Mouse (Mus musculus): ENCODE results near the gene Fcgrt. TPM values are rescaled to one million over a fixed set of nuclear protein-coding genes. Genes with fewer than 3 reads are reported as not detected.

Gene Fcgrt
- total RNA-seq, 4 experiments from 2014 or later: 105 to 151 (median 125) TPM

- peak; percentile 98 for DNase-seq
Observed at GRCm38 (mm10) chr7:45053931-45054510, 49.6 kb downstream of the Fcgrt start.

GRCm38 (mm10) chr7:45053117-45053930, 50.3 kb downstream of the Fcgrt start:
- DNase-seq: peak; percentile 75

- no peak for DNase-seq
Observed at GRCm38 (mm10) chr7:45052862-45053116, 50.9 kb downstream of the Fcgrt start, which contains the start of gene Prr12. TSS of gene Prr12 (minus strand) at chr7:45052881.

- DNase-seq: no peak
Observed at GRCm38 (mm10) chr7:45052181-45052861, 51.3 kb downstream of the Fcgrt start.

GRCm38 (mm10) chr7:45051601-45051974, 52.1 kb downstream of the Fcgrt start:
- no peak for DNase-seq

GRCm38 (mm10) chr7:45050945-45051600, 52.6 kb downstream of the Fcgrt start:
- peak; percentile 80 for DNase-seq

GRCm38 (mm10) chr7:45048923-45049657, 54.6 kb downstream of the Fcgrt start:
- no peak for DNase-seq

GRCm38 (mm10) chr7:45048001-45048890, 55.4 kb downstream of the Fcgrt start:
- no peak for DNase-seq

GRCm38 (mm10) chr7:45047491-45047890, 56.2 kb downstream of the Fcgrt start:
- DNase-seq: no peak

GRCm38 (mm10) chr7:45046853-45047350, 56.7 kb downstream of the Fcgrt start:
- DNase-seq: no peak

- no peak for DNase-seq
Observed at GRCm38 (mm10) chr7:45045741-45046140, 57.9 kb downstream of the Fcgrt start.

- DNase-seq: no peak
Observed at GRCm38 (mm10) chr7:45043307-45043706, 60.3 kb downstream of the Fcgrt start.

Small RNA genes lying within 50 kb of the gene (microRNA-seq; reads per million reads assigned to microRNA genes)
- gene Mir150: 192 to 499 reads per million in 2 experiments
- 12.4 to 33.3 reads per million in 2 experiments for gene Mir5121

Other genes starting within 250 kb of the Fcgrt start
- gene Pnkp, start 246.7 kb downstream of the Fcgrt start, total RNA-seq (2022): 10 to 100 TPM; 46.6 to 56.6 (median 53.6) TPM
- 100 to 1,000 TPM; 273 to 304 (median 292) TPM for gene Ptov1, start 234.1 kb downstream of the Fcgrt start, total RNA-seq (2022)
- gene Med25, start 211.1 kb downstream of the Fcgrt start, total RNA-seq (2022): 100 to 1,000 TPM in 2 of 4 experiments, 10 to 100 TPM in 2; 85.0 to 118 (median 96.5) TPM
- 10 to 100 TPM; 27.2 to 46.8 (median 38.4) TPM for gene Fuz, start 207.8 kb downstream of the Fcgrt start, total RNA-seq (2022)
- gene Ap2a1, start 174.4 kb downstream of the Fcgrt start, total RNA-seq (2022): 100 to 1,000 TPM in 3 of 4 experiments, 10 to 100 TPM in 1; 99.8 to 139 (median 118) TPM
- gene Tsks, start 160.6 kb downstream of the Fcgrt start, total RNA-seq (2022): not detected
- gene Cpt1c, start 129.0 kb downstream of the Fcgrt start, total RNA-seq (2022): 10 to 100 TPM; 13.7 to 28.4 (median 20.4) TPM
- 100 to 1,000 TPM; 221 to 296 (median 243) TPM for gene Prmt1, start 117.3 kb downstream of the Fcgrt start, total RNA-seq (2022)
- gene Irf3, start 106.2 kb downstream of the Fcgrt start, total RNA-seq (2022): 100 to 1,000 TPM; 118 to 180 (median 144) TPM
- gene Bcl2l12, start 105.1 kb downstream of the Fcgrt start, total RNA-seq (2022): 10 to 100 TPM; 15.9 to 34.1 (median 22.1) TPM
- gene Scaf1, start 87.5 kb downstream of the Fcgrt start, total RNA-seq (2022): 100 to 1,000 TPM in 2 of 4 experiments, 10 to 100 TPM in 2; 88.5 to 120 (median 101) TPM
- gene Rras, start 85.9 kb downstream of the Fcgrt start, total RNA-seq (2022): 100 to 1,000 TPM in 3 of 4 experiments, 10 to 100 TPM in 1; 89.6 to 138 (median 129) TPM
- gene Prr12, start 51.0 kb downstream of the Fcgrt start, total RNA-seq (2022): 10 to 100 TPM; 64.6 to 86.8 (median 70.0) TPM
- gene Nosip, start 41.4 kb downstream of the Fcgrt start, total RNA-seq (2022): 10 to 100 TPM; 57.5 to 81.7 (median 66.6) TPM
- gene Prrg2, start 41.2 kb downstream of the Fcgrt start, total RNA-seq (2022): 10 to 100 TPM; 16.4 to 20.5 (median 17.1) TPM
- 10 to 100 TPM; 33.1 to 51.0 (median 37.1) TPM for gene Rcn3, start 11.6 kb downstream of the Fcgrt start, total RNA-seq (2022)
- 1,000 to 10,000 TPM; 1,085 to 1,250 (median 1,138) TPM for gene Rps11, start 20.6 kb upstream of the Fcgrt start, total RNA-seq (2022)
- 1,000 to 10,000 TPM; 1,558 to 1,710 (median 1,647) TPM for gene Rpl13a, start 24.9 kb upstream of the Fcgrt start, total RNA-seq (2022)
- gene Gm45713, start 32.4 kb upstream of the Fcgrt start, total RNA-seq (2022): not detected
- 10 to 100 TPM; 20.4 to 56.7 (median 39.5) TPM for gene Flt3l, start 32.6 kb upstream of the Fcgrt start, total RNA-seq (2022)
- gene Pih1d1, start 50.5 kb upstream of the Fcgrt start, total RNA-seq (2022): 10 to 100 TPM; 58.4 to 73.0 (median 68.9) TPM
- gene Aldh16a1, start 50.7 kb upstream of the Fcgrt start, total RNA-seq (2022): 10 to 100 TPM; 76.3 to 79.7 (median 77.2) TPM
- gene Slc17a7, start 60.1 kb upstream of the Fcgrt start, total RNA-seq (2022): 1 to 10 TPM in 1 of 4 experiments, under 1 TPM in 3; 0.46 to 1.1 (median 0.65) TPM
- gene Gfy, start 75.7 kb upstream of the Fcgrt start, total RNA-seq (2022): not detected
- not detected for gene Pth2, start 77.1 kb upstream of the Fcgrt start, total RNA-seq (2022)
- 1 to 10 TPM in 1 of 4 experiments, under 1 TPM in 3; 0.12 to 1.2 (median 0.29) TPM for gene Ccdc155, start 101.0 kb upstream of the Fcgrt start, total RNA-seq (2022)
- not detected for gene Dkkl1, start 108.3 kb upstream of the Fcgrt start, total RNA-seq (2022)
- 10 to 100 TPM; 10.7 to 14.1 (median 12.0) TPM for gene Tead2, start 111.9 kb upstream of the Fcgrt start, total RNA-seq (2022)
- 10 to 100 TPM in 1 of 4 experiments, 1 to 10 TPM in 3; 4.9 to 11.2 (median 7.0) TPM for gene Cd37, start 135.3 kb upstream of the Fcgrt start, total RNA-seq (2022)
- under 1 TPM in 1 of 4 experiments, not detected in 3; 0.37 TPM for gene Slc6a16, start 137.2 kb upstream of the Fcgrt start, total RNA-seq (2022)
- under 1 TPM in 1 of 4 experiments, not detected in 3; 0.26 TPM for gene Slc6a21, start 173.7 kb upstream of the Fcgrt start, total RNA-seq (2022)
- 10 to 100 TPM in 2 of 4 experiments, 1 to 10 TPM in 2; 5.8 to 19.1 (median 10.4) TPM for gene Trpm4, start 229.9 kb upstream of the Fcgrt start, total RNA-seq (2022)
- gene Hrc, start 231.4 kb upstream of the Fcgrt start, total RNA-seq (2022): under 1 TPM; 0.09 to 0.31 (median 0.26) TPM

Measured in adrenal gland, adult 8-10 months (tissue).